Mouse (Mus musculus): ENCODE measurements around the gene Oas2.

DNA sequence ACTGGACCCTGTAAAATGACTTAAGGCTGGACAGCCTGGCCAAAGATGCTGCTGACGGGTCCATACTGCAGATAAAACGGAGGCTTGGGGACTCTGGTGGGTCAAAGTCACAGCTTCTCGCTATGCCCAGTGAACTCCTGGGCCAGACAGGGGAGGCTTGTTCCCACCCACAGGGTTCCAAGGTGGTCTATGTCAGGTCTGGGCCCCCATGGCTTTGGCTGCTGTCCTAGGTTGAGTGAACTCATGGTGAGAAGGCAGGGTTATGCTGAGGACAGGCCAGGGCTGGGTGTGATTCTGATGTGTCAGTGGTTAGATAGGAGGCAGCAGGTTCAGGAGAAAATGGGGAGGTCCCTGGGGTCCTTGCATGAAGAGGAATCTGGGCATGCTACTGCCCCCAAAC, 46.0 kb downstream of the Oas2 start:
- TF ChIP-seq POLR2A (IDR thresholded peaks at IDR 0.05; ENCODE audit: control insufficient read depth, extremely low read depth, insufficient read depth, low read length, poor library complexity) (no peak), CTCF (IDR thresholded peaks at IDR 0.05; ENCODE audit: borderline replicate concordance, control insufficient read depth, extremely low read depth, insufficient read depth, low read length, poor library complexity) (no peak)
